Mouse (Mus musculus): Measurements from ENCODE around the gene Slc38a5.

- TF ChIP-seq POLR2A (IDR thresholded peaks at IDR 0.05; ENCODE audit: borderline replicate concordance, extremely low read depth, insufficient read depth, insufficient read length, poor library complexity, severe bottlenecking): no peak
- no peak for TF ChIP-seq CTCF (IDR thresholded peaks at IDR 0.05; ENCODE audit: borderline replicate concordance, extremely low read depth, insufficient read depth, insufficient read length)
Observed at GRCm38 (mm10) chrX:8264222-8264621, 6.7 kb upstream of the Slc38a5 start.
